In the genomic region with DNA sequence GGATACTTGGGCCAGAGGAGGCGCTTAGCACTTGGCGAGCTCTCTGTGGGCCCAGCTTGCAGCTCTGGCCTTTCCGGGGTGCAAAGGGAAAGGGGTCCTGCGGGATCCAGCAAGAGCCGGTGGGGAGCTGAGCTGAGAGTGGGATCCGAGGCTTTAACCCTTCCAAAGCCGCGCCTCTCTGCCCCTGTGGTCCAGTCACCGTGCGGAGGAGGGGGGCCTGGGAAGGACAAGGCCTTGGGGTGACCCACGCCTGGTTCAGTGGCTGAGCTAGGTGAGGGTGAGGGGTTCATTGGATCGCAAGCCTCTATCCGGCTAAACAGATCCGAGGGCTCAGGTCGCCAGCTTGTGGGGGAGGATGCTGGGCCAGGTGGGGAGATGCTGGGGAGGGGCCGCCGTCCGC, we compare ENCODE assay signal across 8 mouse cellular contexts. TPM values are rescaled to one million over a fixed set of nuclear protein-coding genes. Genes with fewer than 3 reads are reported as not detected.
DNase-seq lines count a peak whose midpoint lies in the region; ATAC-seq and TF ChIP-seq lines count a peak whose summit lies in the region.

No protein-coding gene starts in this region.

- ATAC-seq in kidney, postnatal 0 days (replicated peaks; ENCODE audit: low FRiP score, low read depth): no peak
- ATAC-seq in embryonic facial prominence, embryonic 11.5 days (replicated peaks; ENCODE audit: insufficient number of reproducible peaks, low FRiP score, low TSS enrichment, low read depth): no peak
- no peak for ATAC-seq in intestine, embryonic 15.5 days
- ATAC-seq in neural tube, embryonic 14.5 days (ENCODE audit: low read depth): peak; percentile 7; the same call in 1 of the 2 replicates

- no peak for DNase-seq in kidney, postnatal 0 days (ENCODE audit: low spot score)
- no peak for DNase-seq in kidney, adult 2 months
- DNase-seq in ES-E14 (ENCODE audit: low read depth, low spot score): no peak
- DNase-seq in embryonic facial prominence, embryonic 11.5 days (ENCODE audit: low spot score): no peak
- DNase-seq in ovary, postnatal 10 days (ENCODE audit: low spot score): no peak
- DNase-seq in urinary bladder, postnatal 4 days (ENCODE audit: low spot score in 2 of 2): no peak

- H3K4me3 ChIP-seq in kidney, postnatal 0 days (replicated peaks; ENCODE audit: low read depth, low read length): peak overlapping the region; percentile 47
- H3K4me3 ChIP-seq in kidney, adult 2 months (ENCODE audit: insufficient read depth, low read depth, low read length): no peak overlapping the region
- peak overlapping the region; percentile 64 to 74 for H3K4me3 ChIP-seq in ES-E14 (ENCODE audit: insufficient read depth in 1 of 2, low read depth in 1 of 2, low read length in 2 of 2, poor library complexity in 1 of 2, severe bottlenecking in 1 of 2)
- peak overlapping the region; percentile 51 for H3K4me3 ChIP-seq in embryonic facial prominence, embryonic 11.5 days (ENCODE audit: low read depth, low read length)
- H3K4me3 ChIP-seq in intestine, embryonic 15.5 days (replicated peaks): peak overlapping the region; percentile 51
- H3K4me3 ChIP-seq in neural tube, embryonic 14.5 days (ENCODE audit: low read depth, low read length): peak overlapping the region; percentile 59

- peak overlapping the region; percentile 95 for H3K4me2 ChIP-seq in kidney, postnatal 0 days (ENCODE audit: low read length)
- peak overlapping the region; percentile 96 for H3K4me2 ChIP-seq in embryonic facial prominence, embryonic 11.5 days (ENCODE audit: low read depth, low read length)
- H3K4me2 ChIP-seq in intestine, embryonic 15.5 days (replicated peaks): peak overlapping the region; percentile 99
- H3K4me2 ChIP-seq in neural tube, embryonic 14.5 days (ENCODE audit: low read depth, low read length): peak overlapping the region; percentile 87

- H3K27ac ChIP-seq in kidney, postnatal 0 days: no peak overlapping the region
- no peak overlapping the region for H3K27ac ChIP-seq in kidney, adult 2 months (ENCODE audit: insufficient read depth, low read depth, low read length)
- H3K27ac ChIP-seq in ES-E14 (ENCODE audit: insufficient read depth, low read depth, low read length, poor library complexity, severe bottlenecking): no peak overlapping the region
- H3K27ac ChIP-seq in embryonic facial prominence, embryonic 11.5 days (replicated peaks; ENCODE audit: low read depth, low read length): no peak overlapping the region
- no peak overlapping the region for H3K27ac ChIP-seq in intestine, embryonic 15.5 days
- peak overlapping the region; percentile 72 for H3K27ac ChIP-seq in neural tube, embryonic 14.5 days (ENCODE audit: low read depth, low read length)

- 0 out of 2 replicates have a peak, but pooled peaks cover 7% of the 10 kb centered on the region for H3K27me3 ChIP-seq in kidney, postnatal 0 days (ENCODE audit: insufficient read depth, low read length)
- no peaks in the 10 kb centered on the region for H3K27me3 ChIP-seq in kidney, adult 2 months (replicated peaks; ENCODE audit: control insufficient read depth, insufficient read depth, low read length)
- H3K27me3 ChIP-seq in embryonic facial prominence, embryonic 11.5 days (ENCODE audit: control insufficient read depth, insufficient read depth, low read length): peaks cover 21% of the 10 kb centered on the region
- peaks cover 14% of the 10 kb centered on the region for H3K27me3 ChIP-seq in intestine, embryonic 15.5 days (replicated peaks)
- no peaks in the 10 kb centered on the region for H3K27me3 ChIP-seq in neural tube, embryonic 14.5 days (ENCODE audit: control insufficient read depth, insufficient read depth, low read length)

- 7% methylated on average over 13 of the region's 18 CpGs for WGBS in kidney, postnatal 0 days
- 18% methylated on average over 18 of the region's 18 CpGs for WGBS in kidney, adult 2 months
- WGBS in embryonic facial prominence, embryonic 11.5 days: 1% methylated on average over 18 of the region's 18 CpGs
- WGBS in intestine, embryonic 15.5 days: 8% methylated on average over 18 of the region's 18 CpGs
- WGBS in neural tube, embryonic 14.5 days: 4% methylated on average over 16 of the region's 18 CpGs

- H3K4me1 ChIP-seq in kidney, postnatal 0 days (replicated peaks; ENCODE audit: insufficient read depth, low read length): peaks cover 10% of the 10 kb centered on the region; the same call in 1 of the 2 replicates
- no peaks in the 10 kb centered on the region; the same call in 1 of the 2 replicates for H3K4me1 ChIP-seq in kidney, adult 2 months (ENCODE audit: control insufficient read depth, insufficient read depth, low read length)
- H3K4me1 ChIP-seq in ES-E14 (ENCODE audit: control insufficient read depth in 2 of 2, insufficient read depth in 2 of 2, low read length in 2 of 2, poor library complexity in 1 of 2): peaks cover 0 to 9% of the 10 kb centered on the region in 2 experiments; a peak in 1 of 4 replicates
- no peaks in the 10 kb centered on the region for H3K4me1 ChIP-seq in embryonic facial prominence, embryonic 11.5 days (ENCODE audit: control insufficient read depth, insufficient read depth, low read length)
- H3K4me1 ChIP-seq in intestine, embryonic 15.5 days (replicated peaks): peaks cover 23% of the 10 kb centered on the region
- H3K4me1 ChIP-seq in neural tube, embryonic 14.5 days (ENCODE audit: control insufficient read depth, insufficient read depth, low read length): 0 out of 2 replicates have a peak, but pooled peaks cover 8% of the 10 kb centered on the region

- no peak for TF ChIP-seq CTCF in kidney, postnatal 0 days (IDR thresholded peaks at IDR 0.05; ENCODE audit: low read depth)
- TF ChIP-seq CTCF in kidney, adult 2 months (conservative IDR thresholded peaks at IDR 0.05; ENCODE audit: insufficient read depth, insufficient read length, low read depth, low read length): no peak

- in situ Hi-C loops in ES-E14 (cut with MboI; ENCODE audit: low sequenced_read_pairs in 2 of 2, unreplicated experiment in 2 of 2): no loop called here

- H3K36me3 ChIP-seq in kidney, postnatal 0 days (ENCODE audit: insufficient read depth, low read length): no peaks in the 10 kb centered on the region
- no peaks in the 10 kb centered on the region for H3K36me3 ChIP-seq in kidney, adult 2 months (ENCODE audit: control insufficient read depth, insufficient read depth, low read length)
- no peaks in the 10 kb centered on the region for H3K36me3 ChIP-seq in ES-E14 (ENCODE audit: control insufficient read depth, insufficient read depth, low read length, poor library complexity, severe bottlenecking)
- no peaks in the 10 kb centered on the region for H3K36me3 ChIP-seq in embryonic facial prominence, embryonic 11.5 days (replicated peaks; ENCODE audit: control insufficient read depth, insufficient read depth, low read depth, low read length)
- no peaks in the 10 kb centered on the region for H3K36me3 ChIP-seq in intestine, embryonic 15.5 days
- no peaks in the 10 kb centered on the region for H3K36me3 ChIP-seq in neural tube, embryonic 14.5 days (ENCODE audit: control insufficient read depth, insufficient read depth, low read length)

- TF ChIP-seq POLR2A in kidney, adult 2 months (IDR thresholded peaks at IDR 0.05; ENCODE audit: low read depth, low read length): no peak

- H3K9me3 ChIP-seq in kidney, postnatal 0 days (replicated peaks; ENCODE audit: low read length): no peaks in the 10 kb centered on the region
- H3K9me3 ChIP-seq in ES-E14 (ENCODE audit: control insufficient read depth, insufficient read depth, low read depth, low read length): no peaks in the 10 kb centered on the region
- no peaks in the 10 kb centered on the region for H3K9me3 ChIP-seq in embryonic facial prominence, embryonic 11.5 days (replicated peaks; ENCODE audit: control insufficient read depth, low read length)
- no peaks in the 10 kb centered on the region for H3K9me3 ChIP-seq in intestine, embryonic 15.5 days
- no peaks in the 10 kb centered on the region for H3K9me3 ChIP-seq in neural tube, embryonic 14.5 days (ENCODE audit: control insufficient read depth, low read length)

- H3K9ac ChIP-seq in kidney, postnatal 0 days (ENCODE audit: low read depth, low read length): peak overlapping the region; percentile 56
- H3K9ac ChIP-seq in ES-E14 (ENCODE audit: insufficient read depth, low read depth, low read length, poor library complexity, severe bottlenecking): peak overlapping the region; percentile 65
- H3K9ac ChIP-seq in embryonic facial prominence, embryonic 11.5 days (replicated peaks; ENCODE audit: low read length): peak overlapping the region; percentile 64
- H3K9ac ChIP-seq in intestine, embryonic 15.5 days: peak overlapping the region; percentile 51
- H3K9ac ChIP-seq in neural tube, embryonic 14.5 days (replicated peaks; ENCODE audit: low read depth, low read length): peak overlapping the region; percentile 79

RNA-seq across cellular contexts. Expression of a gene that starts 1.4 kb away (rescaled TPM):
- 0.17 and 0.28 TPM in 2 replicates for polyA plus RNA-seq in kidney, postnatal 0 days (2015; fragmentation: Nextera tagmentation; extraction: Ambion mirVana)
- 0.09 and 0.12 TPM in 2 replicates for polyA plus RNA-seq in kidney, adult 2 months (2012; rRNA removed)
- 9.1 and 18.6 TPM in 2 replicates for total RNA-seq in ES-E14 (2012; rRNA removed)
- polyA plus RNA-seq in embryonic facial prominence, embryonic 11.5 days (2014; fragmentation: Nextera tagmentation; extraction: Ambion mirVana): 0.26 and 0.28 TPM in 2 replicates
- 0.33 and 0.38 TPM in 2 replicates for polyA plus RNA-seq in intestine, embryonic 15.5 days (2015; fragmentation: Nextera tagmentation; extraction: Ambion mirVana)
- polyA plus RNA-seq in neural tube, embryonic 14.5 days (2014; fragmentation: Nextera tagmentation; extraction: Ambion mirVana): 3.9 and 5.6 TPM in 2 replicates

RNA-seq across cellular contexts. Expression of a gene that starts 1.7 kb away (rescaled TPM):
- polyA plus RNA-seq in kidney, postnatal 0 days (2015; fragmentation: Nextera tagmentation; extraction: Ambion mirVana): 33.4 and 40.1 TPM in 2 replicates
- 47.1 and 47.8 TPM in 2 replicates for polyA plus RNA-seq in kidney, adult 2 months (2012; rRNA removed)
- 22.0 and 29.6 TPM in 2 replicates for total RNA-seq in ES-E14 (2012; rRNA removed)
- polyA plus RNA-seq in embryonic facial prominence, embryonic 11.5 days (2014; fragmentation: Nextera tagmentation; extraction: Ambion mirVana): 33.9 and 38.2 TPM in 2 replicates
- 60.4 and 77.5 TPM in 2 replicates for polyA plus RNA-seq in intestine, embryonic 15.5 days (2015; fragmentation: Nextera tagmentation; extraction: Ambion mirVana)
- polyA plus RNA-seq in neural tube, embryonic 14.5 days (2014; fragmentation: Nextera tagmentation; extraction: Ambion mirVana): 12.1 and 23.0 TPM in 2 replicates

RNA-seq across cellular contexts. Expression of a gene that starts 27.5 kb away (rescaled TPM):
- 24.0 and 25.3 TPM in 2 replicates for polyA plus RNA-seq in kidney, postnatal 0 days (2015; fragmentation: Nextera tagmentation; extraction: Ambion mirVana)
- 9.0 and 12.8 TPM in 2 replicates for polyA plus RNA-seq in kidney, adult 2 months (2012; rRNA removed)
- total RNA-seq in ES-E14 (2012; rRNA removed): 5.4 and 6.2 TPM in 2 replicates
- polyA plus RNA-seq in embryonic facial prominence, embryonic 11.5 days (2014; fragmentation: Nextera tagmentation; extraction: Ambion mirVana): 27.2 and 27.6 TPM in 2 replicates
- 25.7 and 27.0 TPM in 2 replicates for polyA plus RNA-seq in intestine, embryonic 15.5 days (2015; fragmentation: Nextera tagmentation; extraction: Ambion mirVana)
- polyA plus RNA-seq in neural tube, embryonic 14.5 days (2014; fragmentation: Nextera tagmentation; extraction: Ambion mirVana): 5.7 and 10.0 TPM in 2 replicates

RNA-seq across cellular contexts. Expression of a gene that starts 40.7 kb away (rescaled TPM):
- 41.6 and 44.3 TPM in 2 replicates for polyA plus RNA-seq in kidney, postnatal 0 days (2015; fragmentation: Nextera tagmentation; extraction: Ambion mirVana)
- polyA plus RNA-seq in kidney, adult 2 months (2012; rRNA removed): 19.4 and 23.7 TPM in 2 replicates
- total RNA-seq in ES-E14 (2012; rRNA removed): 13.1 and 25.1 TPM in 2 replicates
- 24.3 and 25.5 TPM in 2 replicates for polyA plus RNA-seq in embryonic facial prominence, embryonic 11.5 days (2014; fragmentation: Nextera tagmentation; extraction: Ambion mirVana)
- polyA plus RNA-seq in intestine, embryonic 15.5 days (2015; fragmentation: Nextera tagmentation; extraction: Ambion mirVana): 36.0 and 39.0 TPM in 2 replicates
- 6.1 and 10.7 TPM in 2 replicates for polyA plus RNA-seq in neural tube, embryonic 14.5 days (2014; fragmentation: Nextera tagmentation; extraction: Ambion mirVana)

RNA-seq across cellular contexts. Expression of a gene that starts 53.1 kb away (rescaled TPM):
- 4.1 and 4.7 TPM in 2 replicates for polyA plus RNA-seq in kidney, postnatal 0 days (2015; fragmentation: Nextera tagmentation; extraction: Ambion mirVana)
- 1.2 and 1.5 TPM in 2 replicates for polyA plus RNA-seq in kidney, adult 2 months (2012; rRNA removed)
- total RNA-seq in ES-E14 (2012; rRNA removed): 10.0 TPM in 2 replicates
- polyA plus RNA-seq in embryonic facial prominence, embryonic 11.5 days (2014; fragmentation: Nextera tagmentation; extraction: Ambion mirVana): 1.2 and 2.2 TPM in 2 replicates
- 2.7 and 3.2 TPM in 2 replicates for polyA plus RNA-seq in intestine, embryonic 15.5 days (2015; fragmentation: Nextera tagmentation; extraction: Ambion mirVana)
- 0.43 and 1.1 TPM in 2 replicates for polyA plus RNA-seq in neural tube, embryonic 14.5 days (2014; fragmentation: Nextera tagmentation; extraction: Ambion mirVana)
